Mouse (Mus musculus): ENCODE data around the gene Ndufa12. TPM values are rescaled to one million over a fixed set of nuclear protein-coding genes. Genes with fewer than 3 reads are reported as not detected.

Ndufa12 gene
- 10 to 100 TPM; 57.4 to 70.0 TPM for total RNA-seq (2023)

GRCm38 (mm10) chr10:94198482-94199405 is at the start of gene Ndufa12:
TSS of gene Ndufa12 (plus strand) at chr10:94198720.

Other genes with a start within 250 kb of the Ndufa12 start
- gene Vezt, start 162.9 kb upstream of the Ndufa12 start, total RNA-seq (2023), result 10 to 100 TPM; 23.3 to 31.4 TPM
- gene Fgd6, start 162.7 kb upstream of the Ndufa12 start, total RNA-seq (2023), result 1 to 10 TPM; 4.4 to 5.5 TPM
- 10 to 100 TPM; 10.1 to 11.2 TPM for gene Nr2c1, start 50.7 kb upstream of the Ndufa12 start, total RNA-seq (2023)
- gene Gm4792, start 100.0 kb downstream of the Ndufa12 start, total RNA-seq (2023), result not detected
- gene Tmcc3, start 113.2 kb downstream of the Ndufa12 start, total RNA-seq (2023), result 1 to 10 TPM; 2.9 to 3.1 TPM

Measured in T-cell, adult 66 days (primary cell).